Mouse (Mus musculus) adrenal gland, adult 8-10 months (tissue): ENCODE results near the gene Xylt1. TPM values are rescaled to one million over a fixed set of nuclear protein-coding genes. Genes with fewer than 3 reads are reported as not detected.

Experiments
- DNase-seq: peaks from one replicate; pipeline ENCODE4 v3.0.0; 2022
- total RNA-seq, 4 experiments: library from RNA; stranded (reverse); gene quantifications; 2 replicates each; pipeline ENCODE4 v1.2.4; 2022

Gene Xylt1
- total RNA-seq, 4 experiments from 2014 or later: 7.4 to 13.4 (median 9.1) TPM

GRCm38 (mm10) chr7:117618715-117619150, 238.0 kb downstream of the Xylt1 start:
- no peak for DNase-seq

DNA sequence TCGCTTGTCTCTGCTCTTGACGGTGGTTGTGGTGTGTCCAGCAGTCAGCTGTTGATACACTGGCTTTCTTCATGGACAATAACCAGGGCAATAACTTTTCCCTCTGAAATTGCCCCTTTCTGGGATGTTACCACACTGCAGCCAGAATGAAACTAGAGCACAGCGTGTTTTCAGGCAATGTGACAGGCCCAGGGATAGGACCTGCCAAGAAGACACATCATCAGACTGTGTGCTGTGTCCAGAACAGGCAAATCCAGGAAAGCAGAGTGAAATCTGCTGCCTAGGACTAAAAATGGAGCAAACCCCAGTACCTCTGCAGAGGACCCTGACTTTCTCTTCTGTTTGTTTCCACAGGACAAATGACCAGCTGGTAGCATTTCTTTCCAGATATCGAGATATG, 240.8 kb downstream of the Xylt1 start:
- DNase-seq: no peak

DNA sequence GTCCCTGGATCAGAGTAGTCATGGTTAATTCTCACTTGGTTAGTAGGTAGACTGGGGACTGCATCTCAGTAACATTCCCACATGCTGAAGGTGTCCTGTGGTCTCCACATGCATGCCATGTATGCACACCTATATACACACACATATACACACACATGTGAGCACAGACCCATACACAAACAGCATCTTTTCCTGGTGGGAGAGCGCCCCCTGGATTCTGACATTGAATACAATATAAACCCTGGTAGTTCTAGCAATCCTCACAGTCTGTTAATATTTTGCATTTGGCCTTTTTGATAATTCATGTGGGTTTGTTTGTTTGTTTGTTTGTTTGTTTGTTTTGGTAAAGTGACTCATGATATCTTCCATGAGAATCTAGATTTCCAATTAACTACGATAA, 242.0 kb downstream of the Xylt1 start:
- DNase-seq: no peak

DNA sequence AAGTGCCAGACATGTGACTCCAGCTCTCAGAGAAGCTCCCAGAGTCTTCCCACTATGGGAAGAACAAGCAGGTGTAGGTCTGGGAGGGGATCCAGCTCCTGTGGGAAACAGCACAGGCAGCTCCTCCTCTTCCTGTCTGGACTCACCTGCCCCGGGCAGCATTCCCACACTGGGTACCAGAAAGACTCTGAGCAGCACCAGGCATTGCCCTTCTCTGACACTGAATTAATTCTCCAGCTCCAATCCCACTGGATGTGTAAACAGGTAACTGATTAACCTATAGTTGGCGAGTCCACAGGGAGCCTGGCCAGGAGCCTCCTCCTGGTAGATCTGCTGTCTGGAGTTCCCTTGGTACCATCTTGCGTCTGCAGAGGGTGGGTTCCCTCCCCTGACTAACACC, 248.0 kb downstream of the Xylt1 start:
- DNase-seq: no peak

- no peak for DNase-seq
These were observed 249.9 kb downstream of the Xylt1 start for GRCm38 (mm10) chr7:117630657-117631056.

DNA sequence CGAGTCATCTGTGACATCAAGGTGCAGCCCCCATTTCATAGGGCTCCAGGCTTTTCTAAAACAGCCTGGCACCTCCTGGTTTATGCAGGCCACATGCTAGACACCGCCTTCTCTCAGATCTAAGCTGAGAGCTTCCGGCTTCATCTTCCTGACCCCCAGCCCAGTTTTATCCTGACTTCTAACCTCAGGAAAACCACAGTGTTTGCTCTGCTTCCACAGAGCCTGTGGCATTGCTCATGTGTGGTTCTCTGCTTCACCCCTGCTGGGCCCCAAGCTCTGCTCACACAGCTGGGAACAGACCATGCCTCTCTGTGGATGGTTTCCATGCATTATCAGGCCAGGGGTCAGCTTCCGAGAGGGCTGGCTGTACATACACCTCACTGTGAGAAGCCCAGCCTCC, 254.8 kb downstream of the Xylt1 start:
- DNase-seq: no peak

- no peak for DNase-seq
These were observed 255.9 kb downstream of the Xylt1 start for GRCm38 (mm10) chr7:117636713-117637112.

- no peak for DNase-seq
These were observed 257.2 kb downstream of the Xylt1 start for GRCm38 (mm10) chr7:117637997-117638396.

DNA sequence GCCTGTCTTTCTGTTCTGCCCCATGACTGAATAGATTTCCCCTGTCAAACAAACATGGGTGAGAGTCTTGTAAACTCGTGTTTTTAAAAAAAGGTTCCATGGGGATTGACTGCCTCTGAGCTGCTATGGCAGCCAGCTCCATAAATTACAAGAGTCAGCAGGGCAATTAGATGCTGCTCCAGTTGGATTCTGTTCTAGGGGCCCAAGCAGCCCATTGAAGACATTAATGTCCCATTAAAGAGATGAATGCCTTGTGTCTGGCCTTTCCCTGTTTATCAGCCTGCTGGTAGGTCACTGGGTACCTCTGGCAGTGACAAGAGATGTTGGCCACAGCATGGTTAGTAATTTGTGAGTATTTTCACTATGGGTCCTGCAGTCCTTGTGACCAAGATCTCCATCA, 271.9 kb downstream of the Xylt1 start:
- no peak for DNase-seq

DNA sequence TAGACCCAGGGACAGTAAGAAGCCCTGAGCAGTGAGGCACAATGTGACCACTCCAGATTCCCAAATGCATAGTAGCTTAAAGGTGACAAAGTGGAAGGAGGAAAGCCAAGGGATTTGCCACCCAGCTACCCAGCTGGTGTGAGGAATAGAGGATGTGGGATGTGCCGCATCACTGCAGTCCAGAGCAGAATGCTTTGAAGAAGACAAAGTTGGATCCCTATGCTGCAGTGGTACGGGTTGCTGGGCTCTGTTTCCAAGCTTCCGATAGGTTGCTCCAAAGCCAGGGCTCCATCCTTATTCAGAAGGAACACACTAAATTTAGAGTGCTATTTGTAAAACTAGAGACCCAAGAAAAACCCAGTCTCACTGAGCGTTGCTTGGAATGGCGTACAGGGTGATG, 275.0 kb downstream of the Xylt1 start:
- DNase-seq: no peak

DNA sequence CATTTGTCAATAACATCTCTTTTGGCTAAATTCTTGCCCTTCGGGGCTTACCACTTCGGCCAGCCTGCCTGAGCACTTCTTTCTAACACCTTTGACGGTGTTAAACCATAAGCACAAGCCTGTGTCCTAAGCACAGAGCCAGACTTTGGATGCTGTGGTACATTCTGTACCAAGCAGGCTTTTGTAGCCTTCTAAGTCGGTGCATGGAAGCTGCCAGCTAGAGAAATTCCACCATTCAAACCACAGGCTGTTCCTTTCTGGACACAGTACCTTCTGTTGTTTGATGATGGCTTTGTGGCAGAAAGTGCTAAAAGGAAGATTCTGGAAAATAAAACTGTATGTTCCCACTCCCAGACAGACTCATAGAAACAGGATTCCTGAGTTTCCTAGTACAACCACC, 277.4 kb downstream of the Xylt1 start:
- no peak for DNase-seq

DNA sequence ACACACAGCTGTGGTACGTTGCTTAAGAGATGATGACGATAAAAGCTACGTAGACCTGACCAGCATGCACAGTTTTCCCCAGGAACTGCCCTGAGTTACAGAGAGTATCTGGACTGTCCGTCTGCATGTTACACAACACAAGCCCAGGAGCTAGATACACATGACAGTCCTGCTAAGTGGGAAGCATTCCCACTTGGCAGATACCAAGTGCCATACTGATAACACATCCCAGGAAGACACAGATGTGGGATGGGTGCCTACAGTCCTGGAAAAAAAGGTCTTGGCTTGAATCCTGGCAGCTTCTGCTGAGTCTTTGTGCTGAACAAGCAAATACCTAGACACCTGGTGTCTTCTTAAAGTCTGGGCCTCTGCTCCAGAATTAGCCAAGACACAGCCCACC, 278.0 kb downstream of the Xylt1 start:
- no peak for DNase-seq

DNA sequence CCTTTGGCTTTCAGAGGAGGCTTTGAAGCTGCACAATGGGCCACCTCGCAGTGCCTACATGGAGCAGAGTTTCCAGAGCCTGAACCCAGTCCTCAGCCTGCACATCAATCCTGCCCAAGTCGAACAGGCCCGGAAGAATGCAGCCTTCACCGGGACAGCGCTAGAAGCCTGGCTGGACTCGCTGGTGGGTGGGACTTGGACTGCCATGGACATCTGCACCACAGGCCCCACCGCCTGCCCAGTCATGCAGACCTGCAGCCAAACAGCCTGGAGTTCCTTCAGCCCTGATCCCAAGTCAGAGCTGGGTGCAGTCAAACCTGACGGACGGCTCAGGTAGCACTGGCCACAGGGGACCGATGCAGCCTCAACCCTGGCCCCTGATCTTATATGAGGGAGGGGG, 286.5 kb downstream of the Xylt1 start:
- no peak for DNase-seq

GRCm38 (mm10) chr7:117668226-117668625, 287.4 kb downstream of the Xylt1 start:
- DNase-seq: no peak

- no peak for DNase-seq
These were observed 291.4 kb downstream of the Xylt1 start for GRCm38 (mm10) chr7:117672121-117672591.

GRCm38 (mm10) chr7:117686120-117686996, 305.6 kb downstream of the Xylt1 start:
- DNase-seq: no peak

- no peak for DNase-seq
These were observed 306.2 kb downstream of the Xylt1 start for GRCm38 (mm10) chr7:117686997-117687302.

GRCm38 (mm10) chr7:117695612-117696011, 314.8 kb downstream of the Xylt1 start:
- DNase-seq: peak; percentile 3

GRCm38 (mm10) chr7:117697681-117698080, 316.9 kb downstream of the Xylt1 start:
- DNase-seq: no peak

DNA sequence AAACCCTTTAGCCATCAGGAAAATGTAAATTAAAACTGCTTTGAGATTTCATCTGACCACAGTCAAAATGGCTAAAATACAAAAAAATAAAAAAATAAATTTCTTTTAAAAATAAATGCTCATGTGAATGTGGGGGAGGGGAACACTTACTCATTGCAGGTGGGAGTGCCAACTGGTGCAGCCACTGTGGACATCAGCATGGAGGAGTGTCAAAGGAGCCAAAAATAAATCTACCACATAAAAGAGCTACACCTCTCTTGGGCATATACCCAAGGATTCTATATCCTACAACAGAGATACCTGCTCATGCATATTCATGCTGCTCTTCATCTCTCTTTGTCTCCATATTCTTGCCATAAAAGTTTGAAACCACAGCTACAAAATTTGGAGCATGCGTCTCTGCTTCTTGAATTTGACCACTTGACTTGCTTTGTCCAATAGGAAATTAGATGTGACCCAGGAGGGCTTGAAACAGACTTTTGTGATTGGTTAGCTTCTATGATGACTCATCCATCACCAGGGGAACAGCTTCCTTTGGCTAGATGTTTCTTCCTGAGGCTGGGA, 317.9 kb downstream of the Xylt1 start:
- DNase-seq: no peak

GRCm38 (mm10) chr7:117699343-117699985, 318.7 kb downstream of the Xylt1 start:
- DNase-seq: no peak

DNA sequence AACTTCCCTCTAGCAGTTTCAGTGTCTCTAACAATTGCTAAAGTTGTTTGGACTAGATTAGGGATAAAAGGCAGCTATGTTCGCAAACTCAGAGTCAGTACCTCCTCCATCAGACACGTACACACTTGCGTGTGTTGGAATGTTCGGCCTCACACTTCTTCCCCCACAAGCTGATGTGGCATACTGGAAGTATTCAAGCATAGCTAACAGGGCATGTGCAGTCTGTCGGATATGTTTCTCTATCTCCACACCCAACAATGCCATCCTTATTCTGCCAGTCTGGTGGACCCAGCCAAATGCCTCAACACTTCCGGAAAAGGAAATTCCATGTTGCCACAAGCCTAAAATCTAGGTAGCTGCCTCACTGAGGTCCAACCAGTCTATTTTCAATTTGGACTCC, 319.3 kb downstream of the Xylt1 start:
- DNase-seq: no peak

DNA sequence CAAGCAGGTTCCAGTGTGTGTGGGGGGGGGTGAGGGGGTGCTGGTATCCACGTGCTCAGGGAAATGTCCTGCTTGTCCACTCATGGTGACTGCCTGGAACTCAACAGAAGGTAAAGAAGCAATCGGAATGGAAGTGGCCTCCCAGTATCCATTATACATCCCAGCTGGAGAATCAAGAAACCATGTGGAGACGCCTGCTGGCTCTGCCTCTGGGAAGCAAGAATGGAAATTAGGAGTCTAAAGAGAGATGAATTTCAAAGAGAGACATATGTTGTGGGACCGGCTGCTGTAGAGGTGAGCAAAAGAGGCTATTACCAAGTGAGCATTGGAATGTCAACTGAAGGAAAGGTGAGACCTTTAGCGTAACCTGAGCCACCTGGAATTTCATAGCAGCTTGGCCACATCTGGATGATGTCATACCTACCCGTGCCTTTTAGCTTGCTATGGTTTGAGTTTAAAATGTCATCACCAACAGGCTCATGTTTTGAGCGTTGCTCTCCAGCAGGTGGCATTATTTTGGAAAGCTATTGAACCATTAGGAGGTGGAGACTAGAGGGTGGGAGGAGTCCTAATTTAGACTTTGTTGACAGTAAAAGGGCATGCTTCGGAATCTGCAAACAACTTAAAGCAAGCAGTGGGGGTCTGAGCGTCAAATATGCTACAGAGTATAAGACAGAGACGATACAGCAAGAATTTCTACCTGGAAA, 329.3 kb downstream of the Xylt1 start:
- DNase-seq: no peak
